Mouse (Mus musculus) frontal cortex, postnatal 36 days (tissue): ENCODE results near the gene Ints14.
A peak's percentile ranks its signal among the peaks of the same experiment; 100 is the strongest.
"Not testable (repeated sequence)": the region's sequence is repeated elsewhere in the genome, so short reads cannot be mapped to it uniquely, and the experiment has no call there.

Experiments used
- DNase-seq, 2 experiments: peaks; one replicate each; pipeline ENCODE4 v3.0.0; 2022; ENCODE audit warnings: low spot score in 2 of 2

Gene Ints14

DNA sequence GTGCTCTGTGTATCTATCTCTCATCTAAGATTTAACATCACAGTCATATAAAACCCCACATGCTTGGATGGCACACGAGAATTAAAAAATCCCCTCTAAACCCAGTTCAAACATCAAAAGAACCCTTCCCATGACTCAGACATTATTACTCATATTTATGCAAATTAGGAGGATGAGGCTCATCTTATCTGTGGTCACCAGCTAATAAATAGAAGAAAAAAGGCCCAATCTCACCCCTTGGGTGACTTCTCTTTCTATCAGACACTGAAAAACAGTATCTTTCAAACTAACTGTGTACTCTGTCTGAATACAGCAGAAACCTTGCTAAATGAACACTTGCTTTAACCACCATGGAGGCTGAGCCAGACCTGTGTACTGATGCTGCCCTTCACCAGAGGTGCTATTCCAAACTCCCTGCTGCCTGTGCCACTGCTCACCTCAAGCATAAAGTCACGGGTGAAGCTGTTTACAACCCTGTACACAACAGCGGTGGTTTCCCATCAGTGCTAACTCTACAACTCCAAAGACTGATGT lies 58.0 kb downstream of the Ints14 start:
- no peak for DNase-seq

- no peak for DNase-seq
These were observed 58.4 kb downstream of the Ints14 start for GRCm38 (mm10) chr9:65019146-65019545.

- DNase-seq: no peak
These were observed 59.4 kb downstream of the Ints14 start for GRCm38 (mm10) chr9:65020128-65020527.

- DNase-seq: peak; percentile 90
These were observed 60.5 kb downstream of the Ints14 start, which contains the start of gene Hacd3 for GRCm38 (mm10) chr9:65020991-65021886. Gene Hacd3, minus strand, starts transcription at chr9:65021693.

DNA sequence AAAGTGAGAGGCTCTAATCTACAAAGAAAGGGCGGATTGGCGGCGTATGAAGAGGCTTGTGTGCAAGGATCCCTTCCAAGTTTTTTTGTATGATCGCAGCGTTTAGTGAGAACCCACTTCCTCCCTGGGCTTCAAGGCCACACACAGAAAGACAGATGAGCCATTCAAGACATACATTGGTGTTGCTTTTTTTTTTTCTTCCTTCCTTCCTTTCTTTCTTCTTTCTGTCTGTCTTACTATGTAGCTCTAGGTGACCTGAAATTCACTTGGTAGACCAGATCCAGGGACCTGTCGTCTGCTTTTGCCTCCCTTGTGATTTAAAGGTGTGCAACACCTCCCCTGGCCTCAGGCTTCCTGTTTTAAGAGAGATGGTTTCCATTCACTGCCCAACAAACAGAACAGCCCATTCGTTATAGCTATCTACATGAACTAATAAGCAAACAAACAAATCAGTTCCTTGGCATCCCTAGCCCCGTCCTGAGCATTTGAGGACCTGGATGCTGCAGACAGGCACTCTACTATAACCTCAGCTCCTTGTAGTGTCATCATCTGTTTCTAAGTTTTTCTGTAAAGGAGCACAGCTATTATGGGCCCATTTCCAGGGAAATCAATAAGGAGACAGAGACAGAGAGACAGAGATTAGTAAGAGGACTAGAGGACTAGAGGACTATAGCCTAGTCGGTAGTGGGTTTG lies 61.3 kb downstream of the Ints14 start:
- no peak for DNase-seq

DNA sequence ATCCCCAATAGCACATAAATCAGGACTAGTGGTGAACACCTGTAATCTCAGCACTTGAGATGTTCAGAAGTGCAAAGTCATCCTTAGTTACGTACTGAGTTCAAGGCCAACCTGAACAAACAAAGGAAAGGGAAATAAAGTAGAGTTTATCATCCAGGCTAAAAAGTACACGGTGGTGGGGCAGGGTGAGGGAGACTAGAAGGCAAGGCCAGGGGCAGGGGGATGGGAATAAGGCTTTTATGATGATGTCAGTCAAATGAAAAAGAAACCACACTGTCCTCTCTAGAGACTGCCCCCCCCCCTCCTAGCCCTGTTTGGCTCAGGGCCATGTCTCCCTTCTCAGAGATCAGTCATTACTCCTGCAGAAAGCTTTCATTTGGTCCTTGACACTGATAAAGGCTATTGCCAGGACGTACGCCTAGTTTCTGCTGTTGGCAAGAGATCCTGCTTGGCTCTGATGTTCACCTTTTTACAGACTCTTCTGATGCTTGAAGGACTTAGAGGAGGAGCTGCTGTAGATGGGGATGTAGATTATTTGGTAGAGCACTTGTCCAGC lies 62.0 kb downstream of the Ints14 start:
- no peak for DNase-seq

GRCm38 (mm10) chr9:65023447-65023846 lies 62.7 kb downstream of the Ints14 start:
- DNase-seq: no peak

DNA sequence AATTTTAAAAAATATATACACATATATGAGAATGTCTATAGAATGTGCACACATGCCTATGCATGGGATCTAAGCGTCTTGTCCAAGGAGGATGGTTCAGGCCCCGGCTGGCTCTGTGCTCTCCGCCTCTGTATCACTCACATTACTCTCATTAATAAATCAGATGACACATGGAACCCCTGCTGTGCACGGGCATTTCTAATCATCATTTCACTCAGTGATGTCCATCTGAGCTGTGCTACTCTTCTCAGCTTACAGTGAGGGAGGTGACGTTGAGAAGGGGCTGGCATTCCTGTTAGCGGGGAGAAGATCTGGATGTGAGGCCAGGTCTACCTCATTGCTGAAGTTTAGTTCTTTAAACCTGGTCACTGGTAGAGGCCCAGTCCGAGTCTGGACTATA lies 66.5 kb downstream of the Ints14 start:
- no peak for DNase-seq

DNA sequence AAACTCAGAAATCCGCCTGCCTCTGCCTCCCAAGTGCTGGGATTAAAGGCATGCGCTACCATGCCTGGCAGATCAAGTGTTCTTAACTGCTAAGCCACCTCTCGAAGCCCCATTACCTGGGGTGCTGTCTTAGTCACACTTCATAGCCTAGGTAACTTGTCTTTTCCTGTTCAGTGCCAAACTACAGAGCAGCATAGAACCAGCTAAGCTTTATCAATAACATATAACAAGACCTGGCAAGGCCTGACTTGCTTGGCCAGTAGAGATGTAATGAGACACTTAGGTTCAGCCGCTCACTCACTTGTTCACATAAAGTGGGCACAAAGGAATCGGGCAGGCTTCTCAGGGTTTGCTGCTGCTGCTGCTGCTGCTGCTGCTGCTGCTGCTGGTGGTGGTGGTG lies 67.6 kb downstream of the Ints14 start:
- DNase-seq: no peak

- not testable (repeated sequence) for DNase-seq
These were observed 70.7 kb downstream of the Ints14 start for GRCm38 (mm10) chr9:65031355-65031754.

DNA sequence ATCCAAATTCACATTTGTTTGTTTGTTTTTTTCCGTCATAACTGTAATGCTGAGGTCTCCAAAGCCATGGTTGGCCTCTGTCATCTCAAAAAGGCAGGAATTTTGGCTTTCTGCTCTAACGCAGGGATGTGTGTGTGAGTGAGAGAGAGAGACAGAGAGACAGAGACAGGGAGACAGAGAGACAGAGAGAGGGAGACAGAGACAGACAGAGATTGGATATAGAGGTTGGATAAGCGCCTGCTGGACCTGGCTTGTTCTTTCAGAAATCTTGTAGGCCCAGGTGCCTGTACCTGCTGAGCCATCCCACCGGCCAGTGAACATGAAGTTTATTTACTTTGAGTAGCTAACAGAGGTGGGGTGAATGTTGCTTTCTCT lies 71.2 kb downstream of the Ints14 start:
- DNase-seq: no peak

DNA sequence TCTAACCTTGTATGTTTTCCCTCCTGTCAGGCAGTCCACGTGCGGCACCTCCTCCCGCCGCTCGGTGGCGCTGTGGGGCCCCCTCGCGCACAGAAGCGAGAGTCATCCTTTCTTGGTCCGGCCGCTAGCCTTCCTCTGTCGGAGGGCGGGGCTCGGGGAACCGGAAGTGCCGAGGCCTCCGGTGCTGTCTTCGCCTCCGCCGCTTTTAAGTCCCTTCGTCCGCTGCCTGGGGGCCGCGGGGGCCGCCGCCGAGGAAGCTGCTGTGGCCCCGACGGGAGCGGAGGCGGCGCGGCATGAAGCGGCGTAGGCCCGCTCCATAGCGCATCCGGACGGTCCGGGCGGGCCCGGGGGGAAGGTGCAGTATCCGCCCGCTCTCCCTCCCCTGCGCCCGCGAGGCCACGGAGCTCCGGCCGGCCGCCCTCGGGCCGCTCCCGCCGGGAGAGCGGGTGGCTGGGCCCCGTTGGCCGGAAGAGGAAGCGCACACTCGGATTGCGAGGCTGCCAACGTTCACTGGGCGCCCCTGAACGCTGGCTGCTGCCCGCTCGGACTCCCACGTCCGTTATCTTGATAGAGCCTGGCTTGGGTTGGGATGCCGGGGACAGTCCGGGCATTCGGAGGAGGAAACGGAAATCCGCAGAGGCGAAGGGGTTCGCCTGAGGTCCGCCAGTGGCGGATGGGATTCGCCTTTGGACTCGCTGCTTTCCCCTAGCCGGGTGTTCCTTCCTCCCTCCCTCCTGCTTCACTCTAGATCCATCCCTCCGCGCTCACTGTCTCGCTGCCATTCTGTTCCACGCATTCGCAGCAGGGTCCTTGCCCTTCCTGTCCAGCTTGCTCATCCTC lies 71.8 kb downstream of the Ints14 start, which contains the start of gene Dpp8:
Dpp8 (plus strand) TSS at position 146 of the 840 bp plus-strand sequence.
- peak; percentile 92 to 93 for DNase-seq

DNA sequence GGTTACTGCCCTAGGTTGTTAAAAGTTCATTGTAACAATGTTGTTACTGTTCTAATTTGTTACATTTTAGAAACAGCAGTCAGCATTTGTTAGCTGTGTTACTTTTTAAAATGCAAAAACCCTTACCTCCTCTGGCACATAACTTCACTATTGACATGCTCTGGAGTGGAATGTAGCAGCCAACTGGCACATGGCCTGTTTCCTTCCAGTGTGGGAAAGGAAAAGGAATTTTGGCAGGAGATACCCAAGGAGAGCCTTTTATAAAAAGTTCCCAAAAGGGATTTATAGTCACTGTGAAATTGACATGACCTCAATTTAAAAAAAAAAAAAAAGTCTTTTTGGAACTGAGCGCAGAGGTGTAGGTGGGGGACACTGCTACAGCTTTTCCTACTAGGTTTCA lies 75.8 kb downstream of the Ints14 start:
- DNase-seq: peak in 1 of 2 experiments; percentile 55
